Mouse (Mus musculus) lung, postnatal 0 days (tissue): ENCODE data around the gene Gm9970. TPM values are rescaled to one million over a fixed set of nuclear protein-coding genes. Genes with fewer than 3 reads are reported as not detected.

Experiments used
- ATAC-seq: fragments of 200-750 bp; cut with Nextera tagmentation; 2 replicates; pipeline ENCODE4 v1.8.0; 2017; ENCODE audit warnings: moderate library complexity
- DNase-seq: peaks from one replicate; pipeline ENCODE4 v3.0.0-alpha.2; 2016; ENCODE audit warnings: low spot score
- H3K27ac ChIP-seq: fragments of 300-500 bp; sonication (generic); 2 replicates; pipeline ENCODE4 v1.5.1; 2014; ENCODE audit warnings: antibody characterized with exemption, mild to moderate bottlenecking, low read length, mixed read lengths
- H3K27me3 ChIP-seq: fragments of 300-500 bp; sonication (generic); replicated peaks from 2 replicates; pipeline ENCODE4 v1.6.1; 2014; ENCODE audit warnings: low read length, mixed read lengths; ENCODE audit not compliant: insufficient read depth
- H3K36me3 ChIP-seq: fragments of 300-500 bp; sonication (generic); 2 replicates; pipeline ENCODE4 v1.6.1; 2014; ENCODE audit warnings: low read length, mixed read lengths; ENCODE audit not compliant: insufficient read depth
- H3K4me1 ChIP-seq: fragments of 300-500 bp; sonication (generic); 2 replicates; pipeline ENCODE4 v1.6.1; 2014; ENCODE audit warnings: antibody characterized with exemption, low read depth, low read length, mixed read lengths; ENCODE audit not compliant: insufficient read depth
- H3K4me2 ChIP-seq: fragments of 300-500 bp; sonication (generic); replicated peaks from 2 replicates; pipeline ENCODE4 v1.6.1; 2014; ENCODE audit warnings: low read depth, mild to moderate bottlenecking, low read length, moderate library complexity, mixed read lengths
- H3K4me3 ChIP-seq: fragments of 300-500 bp; sonication (generic); 2 replicates; pipeline ENCODE4 v1.5.1; 2014; ENCODE audit warnings: low read depth, low read length
- H3K9ac ChIP-seq: fragments of 300-500 bp; sonication (generic); replicated peaks from 2 replicates; pipeline ENCODE4 v1.6.1; 2014; ENCODE audit warnings: low read depth, mild to moderate bottlenecking
- H3K9me3 ChIP-seq: fragments of 300-500 bp; sonication (generic); 2 replicates; pipeline ENCODE4 v1.6.1; 2016; ENCODE audit warnings: low read length, mixed read lengths
- CTCF ChIP-seq: IDR thresholded peaks from 2 replicates; pipeline ENCODE4 v1.5.1; 2016; ENCODE audit warnings: antibody characterized with exemption, mild to moderate bottlenecking
- EP300 ChIP-seq: IDR thresholded peaks from 2 replicates; pipeline ENCODE4 v1.6.1; 2016; ENCODE audit warnings: antibody characterized with exemption, mild to moderate bottlenecking, control low read depth
- WGBS: fragments of 180-500 bp; shearing (Covaris S2); extraction: QIAGEN DNeasy Blood & Tissue Kit; methylation state at CpG from one replicate; pipeline ENCODE4 v1.1.7; 2014; 5-methylcytosine and 5-hydroxymethylcytosine counted together
- polyA plus RNA-seq: library from polyadenylated mRNA; unstranded; fragments of >200 nt; fragmentation: Nextera tagmentation; extraction: Ambion mirVana; gene quantifications from 2 replicates; pipeline ENCODE4 v1.2.1, GENCODE M21; 2015

The Gm9970 gene
- polyA plus RNA-seq, 1 experiment from 2014 or later = 0.62 TPM

DNA sequence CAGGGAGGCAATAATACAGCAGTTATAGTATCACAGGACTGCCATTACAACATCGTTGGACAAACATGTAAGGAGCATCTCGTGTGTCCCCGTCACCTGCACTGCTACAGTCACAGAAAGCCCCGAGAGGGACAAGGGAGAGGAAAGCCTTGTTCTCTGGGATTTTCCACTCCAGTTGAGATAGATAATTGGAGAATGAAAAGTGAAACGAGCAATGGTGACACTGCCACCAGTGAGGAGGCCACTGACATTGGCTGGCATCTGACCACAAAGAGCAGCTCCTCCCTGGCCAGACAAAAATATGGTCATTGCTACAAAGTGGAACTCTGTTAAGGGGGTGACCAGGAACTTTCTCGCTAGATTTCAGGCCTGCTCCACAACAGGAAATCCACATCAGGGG is 26.7 kb upstream of the Gm9970 start:
- H3K27ac ChIP-seq = no peak overlapping the region
- H3K36me3 ChIP-seq = peaks cover 30% of the 10 kb centered on the region

DNA sequence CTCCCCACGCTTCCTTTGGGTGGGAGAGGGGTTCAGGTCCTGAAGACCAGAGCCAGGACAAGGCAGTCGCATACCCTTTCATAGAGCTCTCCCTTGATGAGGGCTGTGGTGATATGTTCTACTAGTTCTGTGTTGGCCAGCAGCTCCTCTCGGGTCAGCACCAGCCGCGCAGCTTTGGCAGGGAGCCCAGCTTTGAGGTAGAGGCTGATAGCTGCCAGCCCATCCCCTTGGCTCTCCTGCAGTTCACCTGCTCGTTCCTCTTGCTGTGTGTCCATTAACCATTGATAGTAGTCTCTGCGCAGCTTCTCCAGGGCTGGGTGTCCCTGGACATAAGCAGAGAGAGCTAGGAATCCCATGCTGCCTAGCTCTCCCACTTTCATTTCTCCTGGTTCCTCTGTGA is 25.1 kb upstream of the Gm9970 start:
- H3K4me2 ChIP-seq = no peak overlapping the region
- H3K9me3 ChIP-seq = no peaks in the 10 kb centered on the region
- no peak for DNase-seq
- H3K27ac ChIP-seq = no peak overlapping the region
- no peaks in the 10 kb centered on the region for H3K27me3 ChIP-seq
- no peak overlapping the region for H3K9ac ChIP-seq
- no peak for TF ChIP-seq EP300
- no peak for TF ChIP-seq CTCF
- peaks cover 33% of the 10 kb centered on the region for H3K36me3 ChIP-seq
- no peaks in the 10 kb centered on the region for H3K4me1 ChIP-seq
- no peak overlapping the region for H3K4me3 ChIP-seq
- 82% methylated on average over 7 of the region's 7 CpGs for WGBS
- no peak for ATAC-seq

More for the DNA sequence above, 26.7 kb upstream of the Gm9970 start:
- no peaks in the 10 kb centered on the region for H3K9me3 ChIP-seq
- TF ChIP-seq EP300 = no peak
- no peak for TF ChIP-seq CTCF
- ATAC-seq = no peak
- H3K27me3 ChIP-seq = no peaks in the 10 kb centered on the region
- no peak overlapping the region for H3K4me3 ChIP-seq
- 80% methylated on average over 6 of the region's 6 CpGs for WGBS
- no peak for DNase-seq
- no peak overlapping the region for H3K9ac ChIP-seq
- no peak overlapping the region for H3K4me2 ChIP-seq
- H3K4me1 ChIP-seq = no peaks in the 10 kb centered on the region

DNA sequence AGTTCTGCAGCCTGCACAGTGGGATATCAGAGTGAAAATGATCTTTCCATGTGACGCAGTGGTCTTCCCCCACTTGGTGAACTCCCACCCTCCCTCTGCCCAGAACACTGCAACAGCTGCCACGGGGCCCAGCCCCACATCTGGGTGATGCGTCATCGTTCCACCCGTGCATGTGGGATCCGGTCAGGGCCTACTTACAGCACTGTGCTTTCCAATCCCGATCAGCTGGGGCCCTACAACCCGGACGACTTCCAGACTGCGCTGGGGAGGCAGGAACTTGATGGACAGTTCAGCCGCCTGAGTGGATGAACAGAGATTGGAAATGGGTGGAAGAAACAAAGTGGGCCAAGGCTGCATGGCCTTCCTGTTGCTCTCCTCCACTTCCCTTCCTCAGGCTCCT is 16.6 kb upstream of the Gm9970 start:
- H3K36me3 ChIP-seq = 0 out of 2 replicates have a peak, but pooled peaks cover 12% of the 10 kb centered on the region
- WGBS = 81% methylated on average over 11 of the region's 11 CpGs
- no peaks in the 10 kb centered on the region for H3K27me3 ChIP-seq

DNA sequence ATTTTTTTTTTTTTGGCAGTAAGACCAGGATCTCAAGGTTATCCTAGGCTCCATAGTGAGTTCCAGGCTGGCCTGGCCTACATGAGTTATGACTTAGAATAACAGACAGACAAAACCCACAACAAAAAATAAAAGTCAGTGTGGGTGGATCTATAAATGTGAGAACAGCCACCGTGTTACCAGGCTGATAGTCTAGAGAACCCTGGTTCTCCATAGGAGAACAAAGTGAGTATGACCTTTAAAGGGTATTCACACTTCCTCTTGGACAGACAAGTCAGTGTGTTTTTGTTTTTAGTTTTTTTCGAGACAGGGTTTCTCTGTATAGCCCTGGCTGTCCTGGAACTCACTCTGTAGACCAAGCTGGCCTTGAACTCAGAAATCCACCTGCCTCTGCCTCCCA is 14.9 kb upstream of the Gm9970 start:
- 92% methylated on average over 2 of the region's 2 CpGs for WGBS
- Histone ChIP-seq H3K9me3 (no peaks in the 10 kb centered on the region), H3K4me1 (peaks cover 3% of the 10 kb centered on the region; the same call in 1 of the 2 replicates), H3K27ac (no peak overlapping the region), H3K4me2 (no peak overlapping the region), H3K27me3 (no peaks in the 10 kb centered on the region), H3K36me3 (peaks cover 9% of the 10 kb centered on the region; the same call in 1 of the 2 replicates), H3K4me3 (no peak overlapping the region), H3K9ac (no peak overlapping the region)
- DNase-seq = no peak
- TF ChIP-seq EP300 = no peak
- ATAC-seq = no peak

More for the DNA sequence above, 16.6 kb upstream of the Gm9970 start:
- no peak for ATAC-seq
- no peaks in the 10 kb centered on the region for H3K9me3 ChIP-seq
- H3K4me2 ChIP-seq = no peak overlapping the region
- no peak for DNase-seq
- H3K4me3 ChIP-seq = no peak overlapping the region
- no peaks in the 10 kb centered on the region; the same call in 1 of the 2 replicates for H3K4me1 ChIP-seq
- TF ChIP-seq CTCF (no peak), EP300 (no peak)
- H3K9ac ChIP-seq = no peak overlapping the region
- no peak overlapping the region for H3K27ac ChIP-seq

DNA sequence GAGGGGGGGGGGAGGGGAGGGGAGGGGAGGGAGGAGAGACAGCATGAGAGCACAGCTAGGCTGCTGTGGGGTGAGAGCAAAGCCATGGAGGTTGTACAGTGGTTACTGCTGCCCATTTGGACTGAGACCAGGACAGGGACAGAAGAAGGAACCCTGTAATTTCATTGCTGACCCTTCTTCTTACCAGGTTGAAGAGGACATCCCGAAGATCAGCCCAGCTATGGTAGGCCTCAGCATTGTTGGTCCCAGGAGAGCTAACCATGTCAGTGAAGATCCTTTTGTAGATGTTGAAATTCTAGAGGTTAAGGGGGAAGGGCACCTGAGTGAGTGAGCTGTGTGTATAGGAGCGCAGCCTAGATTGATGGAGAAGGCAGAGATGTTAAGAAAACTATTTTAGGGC is 14.3 kb upstream of the Gm9970 start:
- DNase-seq (no peak), ATAC-seq (no peak)
- H3K27ac ChIP-seq = peak overlapping the region; percentile 16
- WGBS = 88% methylated on average over 2 of the region's 2 CpGs
- no peaks in the 10 kb centered on the region for H3K9me3 ChIP-seq
- no peak overlapping the region for H3K9ac ChIP-seq
- no peak for TF ChIP-seq CTCF
- no peak for TF ChIP-seq EP300
- peaks cover 13% of the 10 kb centered on the region; the same call in 1 of the 2 replicates for H3K36me3 ChIP-seq
- no peak overlapping the region for H3K4me3 ChIP-seq
- no peak overlapping the region for H3K4me2 ChIP-seq
- no peaks in the 10 kb centered on the region for H3K27me3 ChIP-seq
- peaks cover 3% of the 10 kb centered on the region; the same call in 1 of the 2 replicates for H3K4me1 ChIP-seq

DNA sequence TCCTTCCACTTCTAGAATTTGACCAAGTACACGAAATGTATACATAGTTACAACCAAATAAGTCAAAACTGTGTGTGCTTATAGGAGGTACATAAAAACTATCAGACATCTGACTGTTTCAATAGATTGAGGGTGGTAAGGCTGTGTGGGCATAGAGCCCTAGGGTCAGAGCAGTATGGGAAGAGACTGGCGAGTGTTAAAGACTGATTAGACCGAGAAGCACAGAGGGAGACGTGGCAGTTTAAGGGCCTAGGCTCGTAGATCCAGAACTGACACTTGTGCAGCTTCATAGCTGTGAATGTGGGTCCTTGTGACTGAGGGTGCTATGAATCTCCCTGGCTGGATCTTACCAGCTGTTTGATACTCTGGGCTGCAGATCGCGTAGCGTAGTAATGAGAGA is 13.9 kb upstream of the Gm9970 start:
- TF ChIP-seq CTCF (no peak), EP300 (no peak)
- WGBS = 74% methylated on average over 8 of the region's 8 CpGs
- Histone ChIP-seq H3K4me2 (peak overlapping the region; percentile 28; the same call in 1 of the 2 replicates), H3K4me3 (no peak overlapping the region), H3K36me3 (peaks cover 18% of the 10 kb centered on the region), H3K4me1 (peaks cover 3% of the 10 kb centered on the region; the same call in 1 of the 2 replicates), H3K27ac (peak overlapping the region; percentile 80), H3K9me3 (no peaks in the 10 kb centered on the region), H3K9ac (no peak overlapping the region), H3K27me3 (no peaks in the 10 kb centered on the region)
- ATAC-seq (no peak), DNase-seq (no peak)

DNA sequence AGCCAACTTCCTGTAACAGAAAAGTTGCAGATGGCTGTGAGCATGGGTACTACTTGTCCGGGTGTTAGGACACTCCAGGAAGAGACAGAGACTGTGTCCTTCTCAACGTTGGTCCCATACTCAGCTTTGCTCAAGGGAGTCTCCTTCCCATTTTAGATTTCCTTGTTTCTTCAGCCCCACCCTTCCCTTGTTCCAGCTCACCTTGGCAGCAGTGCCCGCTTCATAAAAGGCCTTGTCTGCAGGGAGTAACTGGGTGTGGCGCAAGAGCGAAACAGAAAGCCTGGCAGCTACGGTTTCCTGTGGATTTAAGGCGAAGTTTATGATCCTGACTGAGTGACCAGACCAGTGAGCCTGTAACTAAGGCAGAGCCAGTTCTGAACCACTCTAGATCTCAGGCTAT is 13.4 kb upstream of the Gm9970 start:
- H3K36me3 ChIP-seq = peaks cover 23% of the 10 kb centered on the region
- peak; percentile 55; the same call in 1 of the 2 replicates for TF ChIP-seq EP300
- no peak for TF ChIP-seq CTCF
- 28% methylated on average over 7 of the region's 7 CpGs for WGBS
- H3K4me2 ChIP-seq = peak overlapping the region; percentile 28; the same call in 1 of the 2 replicates
- peaks cover 3% of the 10 kb centered on the region; the same call in 1 of the 2 replicates for H3K4me1 ChIP-seq
- H3K27ac ChIP-seq = peak overlapping the region; percentile 80
- ATAC-seq (peak; percentile 67), DNase-seq (peak; percentile 92)
- no peaks in the 10 kb centered on the region for H3K27me3 ChIP-seq
- H3K9ac ChIP-seq = no peak overlapping the region
- H3K4me3 ChIP-seq = no peak overlapping the region
- H3K9me3 ChIP-seq = no peaks in the 10 kb centered on the region
